Mouse (Mus musculus): ENCODE results near the gene Msh4.

Gene Msh4

DNA sequence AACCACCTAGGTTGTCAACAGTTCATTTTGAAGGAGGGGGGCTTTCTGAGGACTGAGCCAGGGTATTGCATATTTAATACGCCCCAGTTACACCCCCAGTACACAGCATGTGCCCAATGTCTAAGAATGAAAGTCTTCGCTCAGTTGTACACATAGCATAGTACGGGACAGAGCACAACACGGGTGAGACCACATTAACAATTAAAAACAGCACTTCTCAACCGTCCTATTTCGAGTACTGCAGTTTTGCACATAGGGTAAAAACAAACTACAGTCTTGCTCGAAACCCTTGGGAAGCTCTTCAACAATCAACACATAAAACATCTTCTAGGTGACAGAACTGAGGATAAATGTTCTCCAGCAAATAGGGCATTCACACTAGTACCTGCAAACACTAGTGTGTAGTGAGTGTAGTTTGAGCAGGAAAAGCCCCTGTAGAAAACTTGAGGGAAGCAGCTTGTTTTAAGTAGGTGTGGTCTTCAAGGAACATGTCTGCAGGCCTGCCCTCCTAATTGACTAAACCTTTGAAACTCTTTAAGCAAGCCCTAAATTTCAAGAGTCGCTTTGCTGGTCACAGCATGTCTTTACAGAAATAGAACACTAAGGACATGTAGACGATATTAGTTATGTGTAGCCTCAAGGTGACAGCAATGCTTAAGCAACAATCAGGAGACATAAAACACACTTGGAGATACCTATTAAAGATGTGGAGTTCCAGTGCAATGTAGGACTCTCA is at the start of gene Msh4:
Msh4 (minus strand) TSS at position 3 of the 736 bp plus-strand sequence.
- DNase-seq (ENCODE audit: low spot score in 2 of 2): no peak

DNA sequence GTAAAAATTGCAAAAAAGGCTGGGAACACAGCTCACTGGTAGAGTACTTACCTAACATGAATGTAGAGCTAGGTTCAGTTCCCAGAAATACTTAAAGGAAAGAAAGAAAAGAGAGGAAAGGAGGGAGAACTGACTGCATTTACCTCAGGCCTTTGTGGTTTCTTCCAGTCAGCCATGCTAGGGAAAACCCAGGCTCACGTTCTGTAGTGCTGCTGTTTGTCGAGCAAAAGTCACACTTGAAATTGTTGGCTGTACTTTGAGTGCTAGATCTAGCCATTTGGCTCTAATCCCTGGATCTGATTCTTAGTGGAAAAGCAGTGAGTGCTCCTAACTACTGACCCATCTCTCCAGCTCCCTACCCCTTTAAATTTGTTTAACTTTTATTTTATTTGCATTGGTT is 42.2 kb upstream of the Msh4 start:
- no peak for DNase-seq (ENCODE audit: low spot score in 2 of 2)

DNA sequence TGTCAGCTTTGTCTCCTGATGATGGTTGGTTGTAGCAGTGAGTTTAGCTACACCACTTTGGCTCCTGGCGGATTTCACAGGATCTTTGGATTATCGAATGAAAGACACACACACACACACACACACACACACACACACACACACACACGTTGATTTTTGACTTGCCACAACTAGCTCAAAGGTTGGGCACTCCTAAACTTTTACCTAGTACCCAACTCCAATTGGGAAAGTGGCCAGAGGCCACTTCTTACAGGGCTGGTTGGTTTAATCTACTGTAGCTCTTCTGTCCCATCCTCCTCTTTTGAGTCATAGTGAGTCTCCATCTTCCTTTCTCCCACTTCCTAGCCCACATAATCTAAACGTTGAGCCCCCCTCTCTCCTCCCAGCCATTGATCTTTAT is 41.3 kb upstream of the Msh4 start:
- DNase-seq (ENCODE audit: low spot score in 2 of 2): no peak

DNA sequence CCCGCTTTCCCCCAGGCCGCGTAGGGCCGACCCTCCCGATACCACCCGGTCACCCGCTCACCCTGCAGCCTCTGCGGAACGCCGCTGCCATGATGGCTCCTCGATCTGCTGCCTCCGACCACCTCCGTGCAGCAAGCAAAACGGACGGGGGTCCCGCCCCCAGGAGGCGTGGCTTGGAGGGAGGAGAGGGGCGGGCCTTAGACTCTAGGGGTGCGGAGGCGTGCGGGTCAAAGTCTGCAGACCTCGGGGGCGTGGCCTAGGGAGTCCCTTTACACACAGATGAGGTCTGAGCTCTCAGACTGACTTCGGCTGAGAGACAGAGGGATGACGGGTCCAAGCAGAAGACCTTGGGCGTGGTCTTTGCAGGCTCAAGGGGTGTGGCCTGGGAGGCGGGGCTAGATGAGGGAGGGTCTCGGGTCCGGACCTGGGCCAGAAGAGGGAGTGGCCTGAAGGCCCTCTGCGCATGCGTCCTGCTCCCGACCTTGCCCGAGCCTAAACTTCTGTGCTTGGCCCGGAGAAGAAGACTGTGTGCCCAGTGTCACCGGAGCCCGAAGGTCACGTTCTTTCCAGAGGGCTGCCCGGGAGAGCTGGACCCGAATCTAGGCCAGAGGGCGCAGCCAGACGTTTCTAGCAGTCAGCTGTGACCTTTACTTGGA is 38.5 kb upstream of the Msh4 start, which contains the start of gene Acadm:
Acadm (minus strand) TSS at position 298 of the 656 bp plus-strand sequence.
- peak; percentile 95 to 99 for DNase-seq (ENCODE audit: low spot score in 2 of 2)

DNA sequence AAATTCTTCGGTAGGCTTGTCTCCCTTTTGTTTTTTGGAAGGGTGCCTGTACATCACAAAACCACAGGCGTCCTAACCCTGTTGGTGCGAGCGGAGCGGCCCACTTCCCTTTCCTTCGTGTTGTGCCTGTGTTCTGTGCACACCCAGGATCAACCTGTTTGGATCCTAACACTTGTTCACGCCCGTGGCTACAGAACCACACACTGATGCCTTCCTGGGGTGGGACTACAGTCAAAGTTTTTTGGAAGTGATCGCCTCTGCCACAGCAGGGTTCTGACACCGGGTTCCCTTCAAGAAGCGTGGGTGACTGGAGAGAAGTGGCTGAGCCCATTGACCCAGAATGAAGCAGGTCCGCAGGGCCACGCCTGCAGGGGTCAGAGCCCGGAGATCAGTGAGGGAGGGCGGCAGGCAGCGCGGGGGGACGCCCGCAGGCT is 38.0 kb upstream of the Msh4 start:
- DNase-seq (ENCODE audit: low spot score in 2 of 2): no peak

DNA sequence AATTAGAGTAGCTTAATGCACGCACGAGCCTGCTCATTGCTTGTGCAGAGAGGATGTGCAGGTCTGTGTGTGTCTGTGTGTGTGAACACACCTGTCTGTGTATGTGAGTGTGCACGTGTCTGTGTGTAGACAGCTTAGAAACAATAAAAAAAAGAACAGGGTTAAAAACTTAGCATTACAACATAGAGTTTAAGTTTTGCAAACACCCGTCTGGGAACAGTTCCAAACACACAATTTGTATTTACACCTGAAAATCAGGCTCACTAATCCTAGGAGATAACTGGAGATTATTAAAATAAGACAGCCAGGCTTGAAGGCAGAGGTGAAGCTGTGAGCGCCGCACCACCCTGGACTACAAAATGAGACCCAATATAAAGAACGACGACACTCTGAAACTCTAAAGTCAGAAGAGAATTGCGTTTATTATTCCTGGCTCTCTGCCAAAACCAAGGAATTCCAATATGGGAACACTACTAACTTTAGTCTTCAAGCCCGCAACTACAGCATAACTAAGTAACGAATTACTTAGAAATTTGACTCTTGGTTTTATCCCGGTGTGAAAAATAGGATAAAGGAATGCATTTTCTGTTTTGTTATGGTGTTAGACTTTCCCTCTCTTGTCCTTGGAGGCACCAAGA is 37.2 kb upstream of the Msh4 start:
- no peak for DNase-seq (ENCODE audit: low spot score in 2 of 2)

DNA sequence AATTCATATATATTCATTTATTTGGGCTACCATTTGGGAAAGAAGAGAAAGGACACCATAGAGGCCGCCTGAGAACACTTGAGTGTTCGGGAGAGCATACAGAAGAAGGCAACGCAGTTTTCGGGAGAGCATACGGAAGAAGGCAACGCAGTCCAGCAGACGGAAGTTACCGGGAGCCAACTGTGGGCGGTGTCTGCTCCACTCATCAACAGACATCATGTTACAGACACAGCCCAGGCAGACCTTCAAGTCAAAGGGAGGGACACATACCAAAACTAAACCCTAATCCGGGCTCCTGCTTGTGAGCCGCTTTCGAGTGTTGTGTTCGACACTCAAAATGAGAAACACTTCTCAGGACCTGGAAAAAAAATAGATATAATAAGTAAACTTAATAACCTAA is 35.7 kb upstream of the Msh4 start:
- DNase-seq (ENCODE audit: low spot score in 2 of 2): no peak

DNA sequence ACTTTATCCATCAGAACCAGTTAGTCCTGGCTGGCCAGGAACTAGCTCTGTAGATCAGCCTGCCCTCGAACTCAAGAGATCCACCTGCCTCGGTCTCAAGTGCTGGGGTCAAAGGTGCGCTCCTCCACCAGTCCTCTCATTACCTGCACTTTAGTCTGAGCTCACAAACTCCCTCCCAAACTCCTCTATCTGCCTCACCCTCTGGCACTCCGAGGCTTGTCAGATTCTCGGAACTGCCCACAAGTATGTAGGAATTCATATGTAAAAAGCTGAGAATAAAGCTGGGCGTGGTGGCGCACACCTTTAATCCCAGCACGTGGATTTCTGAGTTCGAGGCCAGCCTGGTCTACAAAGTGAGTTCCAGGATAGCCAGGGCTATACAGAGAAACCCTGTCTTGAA is 34.5 kb upstream of the Msh4 start:
- DNase-seq (ENCODE audit: low spot score in 2 of 2): no peak

DNA sequence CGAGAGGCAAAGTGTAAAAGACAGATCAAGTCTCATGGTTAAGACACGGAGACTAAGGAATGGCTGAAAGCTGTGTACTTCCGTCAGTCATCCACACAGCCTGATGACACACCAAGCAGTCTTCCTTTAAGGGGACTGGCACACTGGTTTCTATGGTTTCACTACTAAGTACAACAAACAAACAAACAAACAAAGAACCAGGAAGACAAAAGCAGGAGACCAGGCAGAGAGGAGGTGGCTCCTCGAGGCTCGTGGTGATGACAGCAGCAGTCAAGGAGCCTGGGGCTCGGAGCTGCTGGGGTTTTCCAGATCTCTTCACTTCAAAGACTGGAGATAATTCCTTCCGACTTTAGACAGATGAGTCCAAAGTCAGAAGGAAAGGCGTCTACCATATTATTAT is 34.1 kb upstream of the Msh4 start:
- no peak for DNase-seq (ENCODE audit: low spot score in 2 of 2)

DNA sequence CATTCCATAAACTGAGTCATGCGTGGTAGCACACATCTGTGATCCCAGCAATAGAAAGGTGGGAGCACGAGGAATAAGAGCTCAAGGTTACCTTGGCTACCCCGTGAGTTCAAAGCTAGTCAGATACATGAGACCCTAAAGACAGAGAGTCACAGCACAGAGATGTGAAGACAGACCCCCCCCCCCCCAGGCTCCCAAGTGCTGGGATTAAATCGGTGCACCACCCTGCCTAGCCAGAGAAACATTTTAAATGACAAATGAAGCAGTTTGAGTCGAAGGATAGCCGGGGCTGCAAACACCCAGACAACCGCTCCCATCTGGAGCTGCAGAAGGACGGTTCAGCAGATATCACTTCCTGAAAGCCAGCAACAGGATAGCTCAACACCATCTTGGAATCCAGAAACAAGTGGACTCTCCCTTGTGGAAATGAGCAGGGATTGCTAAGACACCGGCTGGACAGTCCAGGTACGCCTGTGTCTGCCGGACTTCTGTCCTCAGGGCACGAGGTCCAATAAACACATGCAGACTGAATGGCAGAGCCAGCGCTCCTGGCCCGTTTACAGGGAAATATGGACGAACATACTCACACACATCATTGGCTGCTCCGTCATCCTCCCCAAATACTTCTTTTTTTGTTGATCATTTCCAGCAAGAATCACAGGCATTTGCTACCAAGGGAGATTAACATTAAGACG is 31.3 kb upstream of the Msh4 start:
- DNase-seq (ENCODE audit: low spot score in 2 of 2): no peak

DNA sequence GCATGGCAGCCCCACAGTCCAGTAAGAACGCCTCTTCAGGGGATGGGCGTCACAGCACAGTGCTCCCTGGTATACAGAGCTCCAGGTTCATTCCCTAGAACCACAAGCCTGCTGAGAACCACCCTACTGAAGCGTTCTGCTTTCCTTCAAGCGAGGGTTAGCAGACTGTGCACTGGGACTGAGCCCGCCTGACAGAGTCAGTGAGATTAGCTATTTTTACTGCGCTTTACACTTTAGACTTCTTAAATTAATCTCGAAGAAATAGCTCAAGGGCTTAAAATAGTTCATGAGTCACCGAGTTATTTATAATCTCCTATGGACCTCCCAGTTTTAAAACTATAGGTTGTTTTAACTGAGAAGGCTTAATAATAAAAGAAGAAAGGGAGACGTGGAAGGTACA is 29.9 kb upstream of the Msh4 start:
- DNase-seq (ENCODE audit: low spot score in 2 of 2): no peak

DNA sequence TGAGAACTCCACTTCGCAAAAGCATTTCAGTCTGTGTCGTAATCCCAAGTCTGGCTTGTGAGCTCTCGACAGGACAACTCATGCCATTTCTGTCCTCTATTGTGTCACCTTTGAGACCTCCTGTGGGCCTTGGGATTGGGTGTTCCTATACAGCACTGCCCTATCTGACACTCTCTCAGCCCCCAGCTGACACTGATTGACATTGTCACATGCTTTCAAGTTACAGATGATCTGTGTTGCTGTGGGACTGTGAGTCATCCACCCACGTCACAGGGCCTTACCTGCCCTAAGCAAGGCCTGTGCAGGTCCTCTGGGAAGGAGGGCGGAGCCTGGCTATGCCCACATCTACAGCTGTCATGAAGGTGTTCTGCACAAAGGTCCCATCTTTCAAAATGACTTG is 26.5 kb upstream of the Msh4 start:
- no peak for DNase-seq (ENCODE audit: low spot score in 2 of 2)

DNA sequence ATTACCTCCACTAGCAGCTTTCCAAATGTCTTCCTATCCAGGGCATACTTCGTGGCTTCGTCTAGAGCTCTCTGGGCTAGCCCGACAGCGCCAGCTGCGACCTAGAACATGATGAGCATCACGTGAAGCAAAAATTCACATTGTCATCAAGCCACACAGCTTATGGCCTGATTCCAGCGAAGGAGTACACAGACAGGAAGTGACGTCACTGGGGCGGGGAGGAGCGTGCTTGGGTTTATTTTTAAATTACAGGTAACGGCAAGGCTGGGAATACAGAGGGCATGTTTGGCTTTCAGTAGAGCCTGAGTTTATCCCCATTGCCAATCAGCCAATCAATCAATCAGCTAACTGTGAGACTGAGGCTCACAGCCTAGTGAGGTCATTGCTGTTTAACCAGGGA is 23.6 kb upstream of the Msh4 start:
- no peak for DNase-seq (ENCODE audit: low spot score in 2 of 2)

DNA sequence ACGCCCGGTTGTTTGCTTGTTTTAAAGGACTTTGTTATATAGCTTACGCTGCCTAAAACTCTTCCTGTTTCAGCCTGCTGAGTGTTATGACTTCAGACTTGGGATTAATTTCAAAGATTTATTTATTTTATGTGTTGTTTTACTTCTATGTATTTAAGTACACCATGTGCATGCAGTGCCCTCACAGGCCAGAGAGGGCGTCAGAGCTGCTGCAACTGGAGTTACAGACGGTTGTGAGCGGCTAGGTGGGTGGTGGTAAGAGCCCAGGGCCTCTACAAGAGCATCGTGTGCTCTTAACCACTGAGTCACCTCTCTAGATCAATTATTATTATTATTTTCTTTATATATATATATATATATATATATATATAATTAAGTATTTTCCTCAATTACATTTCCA is 20.4 kb upstream of the Msh4 start:
- DNase-seq (ENCODE audit: low spot score in 2 of 2): no peak

DNA sequence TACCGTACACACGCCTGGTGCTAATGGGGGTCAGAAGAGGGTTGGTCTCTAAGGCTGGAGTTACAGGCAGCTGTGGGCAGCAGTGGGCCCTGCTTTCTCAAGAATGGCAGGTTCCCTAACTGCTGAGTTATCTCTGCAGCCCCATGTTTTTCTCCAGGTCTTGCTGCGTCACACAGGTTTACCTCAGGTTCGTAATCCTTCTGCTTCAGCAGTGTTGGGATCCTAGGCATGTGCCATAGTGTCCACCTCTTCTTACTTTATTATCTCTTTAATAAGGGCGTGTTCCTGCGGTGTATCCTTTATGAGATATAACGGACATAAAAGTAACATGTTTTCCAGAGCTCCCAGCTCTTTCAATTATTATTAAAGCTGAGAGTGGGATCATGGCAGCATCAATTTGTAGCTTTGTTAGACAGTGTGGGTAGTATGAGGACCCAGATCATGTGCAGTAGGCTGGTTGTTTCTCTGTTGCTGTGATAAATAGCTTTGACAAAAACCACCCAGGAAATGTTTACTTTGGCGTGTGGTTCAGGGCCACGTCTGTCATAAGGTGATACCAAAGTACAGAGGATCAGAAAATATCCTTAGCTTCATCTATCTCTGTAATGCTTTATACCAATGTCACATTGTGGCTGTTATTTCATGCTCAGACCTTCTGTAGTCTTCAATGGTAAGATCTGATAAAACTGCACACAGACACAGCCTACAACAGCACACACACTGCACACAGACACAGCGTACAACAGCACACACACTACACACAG is 15.4 kb upstream of the Msh4 start:
- no peak for DNase-seq (ENCODE audit: low spot score in 2 of 2)

DNA sequence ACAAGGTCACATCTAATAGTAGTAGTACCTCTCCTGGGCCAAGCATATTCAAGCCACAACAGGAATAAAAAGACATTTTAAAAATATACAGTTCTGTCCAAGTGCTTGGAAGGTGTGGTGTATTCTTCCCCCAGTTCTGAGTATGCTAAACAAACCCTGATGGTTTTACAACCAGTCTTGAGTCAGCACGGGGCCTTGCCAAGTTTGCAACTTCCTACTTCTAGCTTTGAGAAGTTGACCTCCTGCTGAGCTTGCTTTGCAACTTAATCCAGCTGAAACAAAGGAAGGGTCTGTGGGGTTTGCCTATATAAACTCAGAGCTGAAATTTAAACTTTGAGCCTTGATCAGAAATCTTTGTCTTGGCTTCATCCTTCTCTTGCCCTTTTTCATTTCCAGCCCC is 11.3 kb upstream of the Msh4 start:
- DNase-seq (ENCODE audit: low spot score in 2 of 2): no peak

DNA sequence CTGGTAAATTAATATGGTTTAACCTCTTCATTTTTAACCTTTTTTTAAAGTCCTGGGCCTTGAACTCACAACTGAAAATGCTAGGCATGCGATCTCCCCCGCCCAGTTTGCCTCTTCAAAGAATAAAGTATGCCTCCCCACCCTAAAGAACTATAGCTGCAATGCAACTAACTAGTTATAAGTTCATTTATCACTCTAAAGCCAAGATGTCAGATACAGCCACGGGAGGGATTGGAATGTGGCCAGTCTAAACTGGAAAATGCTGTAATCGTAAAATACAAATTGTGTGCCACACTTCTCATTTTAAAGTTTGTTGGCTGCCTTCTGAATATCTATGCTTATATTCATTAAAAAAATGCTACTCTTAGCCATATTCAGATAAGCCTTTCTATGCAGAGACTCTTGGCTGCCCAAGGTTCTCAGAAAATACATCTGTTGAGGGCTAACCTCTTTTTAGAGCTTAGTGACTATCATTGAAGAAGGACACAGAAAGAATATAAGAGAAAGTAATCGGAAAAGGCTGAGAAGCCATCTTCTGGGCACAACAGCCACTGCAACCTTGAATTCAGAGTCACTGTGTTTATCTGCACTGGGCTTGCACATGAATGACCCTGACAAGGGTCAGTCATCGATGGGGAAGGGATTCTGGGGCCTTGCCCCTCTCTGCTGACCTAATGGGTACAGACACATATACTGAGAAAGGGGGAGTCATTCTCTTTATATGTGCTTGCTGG is 7.7 kb upstream of the Msh4 start:
- no peak for DNase-seq (ENCODE audit: low spot score in 2 of 2)

DNA sequence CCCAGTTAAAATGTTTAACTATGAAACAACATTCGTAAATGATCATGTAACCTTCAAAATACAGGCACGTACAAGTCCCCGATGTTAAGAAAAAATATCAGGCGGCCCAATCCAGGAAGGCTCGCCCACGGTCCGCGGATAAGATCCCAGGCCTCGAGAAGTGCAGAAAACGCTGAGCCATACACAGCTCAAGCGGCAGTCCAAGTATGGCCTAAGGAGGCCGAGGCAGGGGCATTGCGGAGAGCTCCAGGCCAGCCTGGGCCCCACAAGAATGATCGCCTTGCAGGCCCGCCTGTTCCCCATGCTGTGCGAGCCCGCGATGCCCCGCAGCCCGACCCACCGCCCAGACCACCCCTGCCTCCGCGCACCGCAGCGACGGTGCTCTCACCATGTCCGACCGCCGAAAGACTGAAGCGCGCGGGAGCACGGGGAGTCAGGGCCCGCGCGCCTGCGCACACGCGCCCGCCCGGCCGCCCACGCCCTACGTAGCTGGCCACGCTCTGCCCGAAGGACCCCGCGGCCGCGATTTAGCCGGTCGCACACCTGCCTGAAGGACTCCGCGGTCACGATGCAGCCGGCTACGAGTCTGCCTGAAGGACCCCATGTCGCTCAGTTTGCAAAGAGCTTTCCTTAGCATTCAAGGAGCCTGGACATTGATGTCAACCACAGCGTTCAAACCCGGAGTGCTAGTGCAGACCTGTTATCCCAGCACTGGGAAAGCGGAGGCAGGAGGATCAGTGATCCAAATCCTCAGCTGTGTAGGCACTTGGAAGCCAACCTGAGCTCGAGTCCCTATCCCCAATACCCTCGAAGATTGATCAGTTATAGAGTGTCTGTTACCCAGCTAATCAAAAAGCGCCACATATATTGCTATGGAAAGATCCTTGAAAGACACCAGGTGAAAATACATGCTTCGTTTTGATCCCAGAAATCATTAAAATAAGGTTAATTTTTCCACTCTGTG is 6.9 kb upstream of the Msh4 start, which contains the start of gene Rabggtb:
Rabggtb (minus strand) TSS at position 464 of the 964 bp plus-strand sequence.
- DNase-seq (ENCODE audit: low spot score in 2 of 2): peak; percentile 91 to 95

DNA sequence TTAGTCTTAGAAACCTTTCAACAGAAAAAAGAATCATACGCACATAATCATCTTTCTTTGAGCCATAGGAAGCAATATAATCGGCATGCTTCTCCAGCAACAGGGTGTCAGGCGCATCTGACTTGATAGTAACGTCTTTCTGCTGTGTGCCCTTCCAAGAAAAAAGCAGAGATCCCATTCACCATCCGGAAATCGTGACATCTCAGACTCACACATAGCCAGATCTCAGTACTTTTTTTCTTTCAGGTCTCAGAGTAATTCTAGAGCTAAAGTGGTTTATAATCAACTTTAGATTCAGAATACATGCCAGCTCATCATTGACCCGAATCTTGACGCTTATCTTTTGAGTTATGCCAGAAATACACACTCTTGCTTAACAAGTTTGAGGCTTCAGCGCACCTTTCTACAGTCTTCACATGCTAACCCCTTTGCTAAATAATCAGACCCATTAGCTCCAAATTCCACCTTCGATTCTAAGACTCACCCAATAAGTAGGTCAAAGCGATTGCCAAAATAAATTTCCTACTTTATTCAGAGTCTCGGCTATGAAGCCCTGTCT is 6.0 kb upstream of the Msh4 start:
- DNase-seq (ENCODE audit: low spot score in 2 of 2): no peak
